Mouse (Mus musculus): Measurements from ENCODE around the gene Polr3h.

Gene Polr3h

GRCm38 (mm10) chr15:81949476-81950131 lies 23.6 kb upstream of the Polr3h start:
- no peak for ATAC-seq (ENCODE audit: low TSS enrichment)

GRCm38 (mm10) chr15:81949076-81949475 lies 23.0 kb upstream of the Polr3h start:
- ATAC-seq (ENCODE audit: low TSS enrichment) = no peak

- no peak for ATAC-seq (ENCODE audit: low TSS enrichment)
Measured at GRCm38 (mm10) chr15:81943176-81943749, 17.2 kb upstream of the Polr3h start.

GRCm38 (mm10) chr15:81941010-81941409 lies 15.0 kb upstream of the Polr3h start:
- no peak for ATAC-seq (ENCODE audit: low TSS enrichment)

- ATAC-seq (ENCODE audit: low TSS enrichment) = no peak
Measured at GRCm38 (mm10) chr15:81940219-81940618, 14.2 kb upstream of the Polr3h start.

GRCm38 (mm10) chr15:81939774-81940173 lies 13.7 kb upstream of the Polr3h start:
- no peak for ATAC-seq (ENCODE audit: low TSS enrichment)

GRCm38 (mm10) chr15:81939157-81939715 lies 13.2 kb upstream of the Polr3h start:
- ATAC-seq (ENCODE audit: low TSS enrichment) = no peak

- ATAC-seq (ENCODE audit: low TSS enrichment) = peak; percentile 42; the same call in 1 of the 2 replicates
Measured at GRCm38 (mm10) chr15:81938246-81938645, 12.2 kb upstream of the Polr3h start.

- peak; percentile 48 for ATAC-seq (ENCODE audit: low TSS enrichment)
Measured at GRCm38 (mm10) chr15:81937098-81937972, 11.3 kb upstream of the Polr3h start.

- peak; percentile 73 for ATAC-seq (ENCODE audit: low TSS enrichment)
Measured at GRCm38 (mm10) chr15:81936679-81937078, 10.6 kb upstream of the Polr3h start, which contains the start of gene Csdc2. Gene Csdc2, plus strand, starts transcription at chr15:81936759.

- ATAC-seq (ENCODE audit: low TSS enrichment) = no peak
Measured at GRCm38 (mm10) chr15:81935869-81936637, 10.0 kb upstream of the Polr3h start.

GRCm38 (mm10) chr15:81933986-81934385 lies 7.9 kb upstream of the Polr3h start:
- no peak for ATAC-seq (ENCODE audit: low TSS enrichment)

- ATAC-seq (ENCODE audit: low TSS enrichment) = peak; percentile 32; the same call in 1 of the 2 replicates
Measured at GRCm38 (mm10) chr15:81932951-81933470, 7.0 kb upstream of the Polr3h start.

- no peak for ATAC-seq (ENCODE audit: low TSS enrichment)
Measured at GRCm38 (mm10) chr15:81928277-81928676, 2.2 kb upstream of the Polr3h start.

- no peak for ATAC-seq (ENCODE audit: low TSS enrichment)
Measured at GRCm38 (mm10) chr15:81927741-81928140, 1.7 kb upstream of the Polr3h start.

- ATAC-seq (ENCODE audit: low TSS enrichment) = peak; percentile 10
Measured at GRCm38 (mm10) chr15:81926446-81926822, 394 bp upstream of the Polr3h start.

GRCm38 (mm10) chr15:81924933-81925332 lies 1.1 kb downstream of the Polr3h start:
- ATAC-seq (ENCODE audit: low TSS enrichment) = no peak

GRCm38 (mm10) chr15:81921255-81921654 lies 4.8 kb downstream of the Polr3h start:
- ATAC-seq (ENCODE audit: low TSS enrichment) = no peak

GRCm38 (mm10) chr15:81920546-81921217 lies 5.4 kb downstream of the Polr3h start:
- 0 out of 2 replicates have a peak, but pooled peaks have one; percentile 8 for ATAC-seq (ENCODE audit: low TSS enrichment)

GRCm38 (mm10) chr15:81919062-81919461 lies 7.0 kb downstream of the Polr3h start:
- ATAC-seq (ENCODE audit: low TSS enrichment) = no peak
